Mouse (Mus musculus) olfactory bulb, adult 2 months (tissue): ENCODE data around the gene Mapk1ip1l. TPM values are rescaled to one million over a fixed set of nuclear protein-coding genes. Genes with fewer than 3 reads are reported as not detected.

Experiments
- H3K27ac ChIP-seq: fragments of 200-500 bp; 2 replicates; pipeline ENCODE4 v1.5.1; 2012; ENCODE audit warnings: low read depth, low read length; ENCODE audit not compliant: insufficient read depth
- H3K4me1 ChIP-seq: fragments of 200-500 bp; 2 replicates; pipeline ENCODE4 v1.6.1; 2012; ENCODE audit warnings: low read length; ENCODE audit not compliant: control insufficient read depth, insufficient read depth
- H3K4me3 ChIP-seq: fragments of 200-500 bp; 2 replicates; pipeline ENCODE4 v1.5.1; 2012; ENCODE audit warnings: mild to moderate bottlenecking, low read depth, low read length, moderate library complexity; ENCODE audit not compliant: insufficient read depth
- CTCF ChIP-seq: fragments of 200-500 bp; IDR thresholded peaks from 2 replicates; pipeline ENCODE4 v1.5.1; 2012; ENCODE audit warnings: low read depth, mild to moderate bottlenecking, low read length, moderate library complexity; ENCODE audit not compliant: insufficient read depth
- POLR2A ChIP-seq: fragments of 200-500 bp; IDR thresholded peaks from 2 replicates; pipeline ENCODE4 v1.6.1; 2012; ENCODE audit warnings: mild to moderate bottlenecking, low read depth, low read length, moderate library complexity; ENCODE audit not compliant: insufficient read depth
- WGBS: fragments of 180-500 bp; shearing (Covaris S2); methylation state at CpG from one replicate; pipeline ENCODE4 v1.1.7; 2018; 5-methylcytosine and 5-hydroxymethylcytosine counted together
- polyA plus RNA-seq: library from polyadenylated mRNA; stranded (reverse); fragments of >200 nt; gene quantifications from 2 replicates; pipeline ENCODE4 v1.2.4, GENCODE M21; 2012; ENCODE audit warnings: low replicate concordance; ENCODE audit not compliant: missing spikeins, insufficient read depth, insufficient read length

Gene Mapk1ip1l
- polyA plus RNA-seq, 1 experiment = not detected

- Histone ChIP-seq H3K4me3 (peak within 1 kb of the TSS; percentile 67), H3K27ac (peak within 1 kb of the TSS; percentile 67; the same call in 1 of the 2 replicates), H3K4me1 (no peaks in the 10 kb centered on the region; the same call in 1 of the 2 replicates)
- WGBS = under 1% methylated on average over 77 of the region's 77 CpGs
- TF ChIP-seq POLR2A (peak; percentile 81), CTCF (no peak; the same call in 1 of the 2 replicates)
These were observed 21.3 kb upstream of the Mapk1ip1l start, which contains the start of the genes Wdhd1 and Socs4 for GRCm38 (mm10) chr14:47276637-47277393. Gene Wdhd1, minus strand, starts transcription at chr14:47276857. Gene Socs4, plus strand, starts transcription at chr14:47276931.

- Histone ChIP-seq H3K4me3 (no peak overlapping the region), H3K27ac (no peak overlapping the region), H3K4me1 (no peaks in the 10 kb centered on the region; the same call in 1 of the 2 replicates)
- 81% methylated on average over 2 of the region's 2 CpGs for WGBS
- TF ChIP-seq POLR2A (no peak), CTCF (no peak)
These were observed 19.0 kb upstream of the Mapk1ip1l start for GRCm38 (mm10) chr14:47279058-47279457.

- H3K27ac ChIP-seq = no peak overlapping the region
- TF ChIP-seq POLR2A (no peak), CTCF (no peak)
- 93% methylated on average over 4 of the region's 4 CpGs for WGBS
- H3K4me3 ChIP-seq = no peak overlapping the region
- no peaks in the 10 kb centered on the region for H3K4me1 ChIP-seq
These were observed 16.5 kb upstream of the Mapk1ip1l start for GRCm38 (mm10) chr14:47281535-47281934.

GRCm38 (mm10) chr14:47283568-47283967, 14.5 kb upstream of the Mapk1ip1l start:
- Histone ChIP-seq H3K4me1 (no peaks in the 10 kb centered on the region), H3K4me3 (no peak overlapping the region), H3K27ac (no peak overlapping the region)
- 48% methylated on average over 7 of the region's 7 CpGs for WGBS
- TF ChIP-seq POLR2A = no peak
- TF ChIP-seq CTCF = no peak

GRCm38 (mm10) chr14:47285271-47285670, 12.8 kb upstream of the Mapk1ip1l start:
- no peaks in the 10 kb centered on the region for H3K4me1 ChIP-seq
- no peak overlapping the region for H3K27ac ChIP-seq
- TF ChIP-seq POLR2A (no peak), CTCF (no peak)
- H3K4me3 ChIP-seq = no peak overlapping the region
- WGBS = 97% methylated on average over 2 of the region's 2 CpGs

- WGBS = 92% methylated on average over 1 of the region's 1 CpGs
- Histone ChIP-seq H3K4me1 (no peaks in the 10 kb centered on the region), H3K27ac (no peak overlapping the region), H3K4me3 (no peak overlapping the region)
- TF ChIP-seq CTCF (no peak), POLR2A (no peak)
These were observed 11.9 kb upstream of the Mapk1ip1l start for GRCm38 (mm10) chr14:47286215-47286614.

GRCm38 (mm10) chr14:47287021-47287420, 11.0 kb upstream of the Mapk1ip1l start:
- no peak for TF ChIP-seq CTCF
- TF ChIP-seq POLR2A = no peak
- WGBS = 91% methylated on average over 4 of the region's 5 CpGs
- no peak overlapping the region for H3K4me3 ChIP-seq
- H3K4me1 ChIP-seq = no peaks in the 10 kb centered on the region
- no peak overlapping the region for H3K27ac ChIP-seq

GRCm38 (mm10) chr14:47291772-47292171, 6.3 kb upstream of the Mapk1ip1l start:
- H3K27ac ChIP-seq = no peak overlapping the region
- H3K4me1 ChIP-seq = no peaks in the 10 kb centered on the region
- H3K4me3 ChIP-seq = no peak overlapping the region
- no peak for TF ChIP-seq CTCF
- no peak for TF ChIP-seq POLR2A
- 71% methylated on average over 1 of the region's 1 CpGs for WGBS

- no peaks in the 10 kb centered on the region for H3K4me1 ChIP-seq
- no peak overlapping the region for H3K27ac ChIP-seq
- WGBS = 46% methylated on average over 4 of the region's 4 CpGs
- TF ChIP-seq CTCF (no peak), POLR2A (no peak)
- H3K4me3 ChIP-seq = no peak overlapping the region
These were observed 3.9 kb upstream of the Mapk1ip1l start for GRCm38 (mm10) chr14:47294136-47294535.
